Mouse (Mus musculus) erythroblast, embryonic 14.5 days (primary cell): ENCODE results near the gene Dock4.

Experiments
- GATA1 ChIP-seq: IDR thresholded peaks from 2 replicates; pipeline ENCODE4 v1.6.1; 2012; ENCODE audit warnings: low read length, inconsistent platforms, mixed read lengths
- TAL1 ChIP-seq: IDR thresholded peaks from 3 replicates; pipeline ENCODE4 v1.6.1; 2012; ENCODE audit warnings: low read length, inconsistent platforms, mixed read lengths

GRCm38 (mm10) chr12:40657229-40657885 lies 211.6 kb downstream of the Dock4 start:
- TF ChIP-seq TAL1 (no peak), GATA1 (no peak)
